Mouse (Mus musculus): ENCODE data around the gene Lmo2.
"Not testable (repeated sequence)": the region's sequence is repeated elsewhere in the genome, so short reads cannot be mapped to it uniquely, and the experiment has no call there.

Lmo2 gene

DNA sequence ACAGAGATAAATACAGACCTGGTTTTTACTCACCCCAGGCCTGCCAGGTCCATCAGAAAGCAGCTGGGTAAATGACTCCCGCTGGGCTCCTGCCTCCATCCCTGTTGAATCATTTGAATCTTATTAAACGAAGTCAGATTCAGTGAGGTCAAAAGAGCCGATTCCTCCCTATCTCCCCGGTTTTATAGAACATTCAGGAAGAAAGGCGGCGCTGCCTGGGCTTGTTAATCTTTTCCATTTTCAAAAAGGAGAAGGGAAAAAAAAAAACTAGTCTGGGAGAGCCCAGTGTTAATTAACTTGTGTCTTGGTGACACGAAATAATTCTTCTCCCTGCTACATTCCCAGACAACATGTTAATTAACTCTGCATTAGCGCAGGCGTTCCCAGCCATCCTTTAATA, 19.9 kb downstream of the Lmo2 start:
- no peak for DNase-seq (ENCODE audit: low spot score in 2 of 2)

GRCm38 (mm10) chr2:103982250-103982649, 24.5 kb downstream of the Lmo2 start:
- DNase-seq (ENCODE audit: low spot score in 2 of 2) = peak; percentile 41 to 72

DNA sequence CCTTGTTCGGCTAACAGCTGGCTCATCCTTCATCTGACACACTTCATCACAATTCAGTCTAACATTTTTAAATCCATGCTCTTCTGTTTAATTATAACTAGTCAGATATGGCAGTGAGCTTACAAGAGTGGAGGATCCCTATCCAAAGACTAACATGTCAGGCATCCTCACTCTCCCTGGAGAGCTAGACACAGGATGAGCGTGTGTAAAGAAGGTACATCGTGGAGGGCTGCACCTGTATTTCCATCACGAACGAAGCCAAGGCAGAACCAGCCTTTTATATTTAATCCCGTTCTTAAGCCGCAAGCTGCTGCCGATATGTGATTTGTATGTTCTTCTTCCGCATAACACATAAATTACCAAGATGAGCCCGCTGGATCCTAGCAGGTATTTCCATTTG, 25.4 kb downstream of the Lmo2 start:
- no peak for DNase-seq (ENCODE audit: low spot score in 2 of 2)

GRCm38 (mm10) chr2:103987595-103987994, 29.8 kb downstream of the Lmo2 start:
- DNase-seq (ENCODE audit: low spot score in 2 of 2) = not testable (repeated sequence)

DNA sequence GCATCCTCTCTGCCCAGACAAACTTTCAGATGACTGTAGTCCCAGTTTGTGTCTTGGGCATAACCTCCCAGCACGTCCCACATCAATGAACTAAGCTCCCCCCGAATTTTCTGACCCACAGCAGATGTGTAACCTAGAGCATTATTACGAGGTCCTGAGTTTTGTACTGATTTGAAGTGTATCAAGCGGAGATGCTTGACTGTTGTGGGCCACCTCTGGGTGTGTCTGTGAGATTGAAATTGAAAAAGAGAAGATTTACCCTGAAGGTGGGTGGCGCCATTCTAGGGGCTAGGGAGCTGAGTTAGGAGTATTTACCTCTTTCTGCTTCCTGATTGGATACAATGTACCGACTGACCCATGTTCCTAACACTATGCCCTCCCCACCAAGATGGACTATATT, 31.9 kb downstream of the Lmo2 start:
- DNase-seq (ENCODE audit: low spot score in 2 of 2) = no peak

DNA sequence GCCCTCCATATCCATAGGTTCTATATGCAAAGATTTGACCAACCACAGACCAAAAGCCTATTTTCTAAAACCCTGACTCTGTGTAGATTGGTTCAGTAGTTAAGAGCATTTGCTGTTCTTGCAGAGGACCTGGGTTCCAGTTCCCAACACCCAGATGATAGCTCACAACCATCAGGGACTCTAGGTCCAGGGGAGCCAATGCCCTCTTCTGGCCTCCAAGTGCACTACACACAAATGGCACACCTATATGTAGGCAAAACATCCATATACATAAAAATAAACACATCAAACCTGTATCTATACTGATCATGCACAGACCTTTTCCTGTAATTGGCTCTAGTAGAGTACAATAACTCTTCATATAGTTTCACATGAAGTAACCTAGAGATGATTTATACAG, 33.5 kb downstream of the Lmo2 start:
- no peak for DNase-seq (ENCODE audit: low spot score in 2 of 2)

- DNase-seq (ENCODE audit: low spot score in 2 of 2) = no peak
Measured at GRCm38 (mm10) chr2:103992162-103992561, 34.4 kb downstream of the Lmo2 start.

DNA sequence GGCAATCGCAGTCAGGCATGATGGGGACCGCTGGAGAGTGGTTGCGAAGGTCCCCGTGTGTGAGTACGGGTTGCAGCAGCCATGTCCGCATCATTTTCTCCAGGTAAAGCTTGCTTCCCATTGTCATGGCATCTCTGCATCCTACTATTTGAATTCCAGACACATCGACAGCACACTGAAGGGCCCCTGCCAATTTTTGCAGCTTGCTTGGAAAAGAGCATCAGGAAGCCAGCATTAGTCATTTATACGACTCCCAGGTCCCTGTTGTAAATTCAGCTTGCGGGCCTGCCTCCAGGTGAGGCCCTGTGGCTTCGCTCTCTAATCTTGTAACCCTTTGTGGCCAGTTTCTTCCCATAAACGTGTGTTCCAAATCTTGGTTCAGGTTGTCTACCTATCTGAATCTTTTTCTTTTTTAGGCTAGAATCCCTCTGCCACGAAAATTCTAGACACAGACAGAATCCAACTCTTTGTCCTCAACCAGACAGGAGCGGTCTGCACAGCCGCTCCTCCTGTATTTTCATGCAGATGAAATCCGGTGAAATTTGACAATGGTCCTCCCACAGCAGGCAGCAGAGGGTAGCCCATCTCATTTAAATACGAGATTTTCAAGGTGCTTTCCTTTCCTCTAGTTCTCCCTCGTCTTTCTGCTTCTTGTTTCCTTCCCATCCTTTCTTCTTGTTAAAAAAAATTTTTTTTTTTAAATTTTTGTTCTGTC, 35.0 kb downstream of the Lmo2 start:
- DNase-seq (ENCODE audit: low spot score in 2 of 2) = no peak

- peak in 1 of 2 experiments; percentile 34 for DNase-seq (ENCODE audit: low spot score in 2 of 2)
Measured at GRCm38 (mm10) chr2:104001076-104001475, 43.3 kb downstream of the Lmo2 start.

DNA sequence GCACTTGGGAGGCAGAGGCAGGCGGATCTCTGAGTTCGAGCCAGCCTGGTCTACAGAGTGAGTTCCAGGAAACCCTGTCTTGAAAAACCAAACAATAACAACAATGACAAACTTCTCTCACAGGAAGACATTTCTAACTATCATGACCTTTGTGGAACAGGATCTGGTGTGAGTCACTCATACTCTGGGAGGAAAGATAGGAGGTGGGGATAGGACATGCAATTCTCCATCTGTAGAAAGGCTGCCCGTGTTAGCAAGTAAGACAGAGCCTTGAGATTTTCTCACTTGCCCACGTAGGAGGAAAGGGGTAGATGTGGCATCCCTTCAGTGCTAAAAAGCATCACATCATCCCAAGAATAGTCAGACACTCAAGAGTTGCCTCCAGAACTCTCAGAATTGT, 44.1 kb downstream of the Lmo2 start:
- DNase-seq (ENCODE audit: low spot score in 2 of 2) = no peak

- DNase-seq (ENCODE audit: low spot score in 2 of 2) = peak in 1 of 2 experiments; percentile 51
Measured at GRCm38 (mm10) chr2:104002711-104003413, 45.1 kb downstream of the Lmo2 start.

GRCm38 (mm10) chr2:104007793-104008519, 50.2 kb downstream of the Lmo2 start:
- DNase-seq (ENCODE audit: low spot score in 2 of 2) = no peak

DNA sequence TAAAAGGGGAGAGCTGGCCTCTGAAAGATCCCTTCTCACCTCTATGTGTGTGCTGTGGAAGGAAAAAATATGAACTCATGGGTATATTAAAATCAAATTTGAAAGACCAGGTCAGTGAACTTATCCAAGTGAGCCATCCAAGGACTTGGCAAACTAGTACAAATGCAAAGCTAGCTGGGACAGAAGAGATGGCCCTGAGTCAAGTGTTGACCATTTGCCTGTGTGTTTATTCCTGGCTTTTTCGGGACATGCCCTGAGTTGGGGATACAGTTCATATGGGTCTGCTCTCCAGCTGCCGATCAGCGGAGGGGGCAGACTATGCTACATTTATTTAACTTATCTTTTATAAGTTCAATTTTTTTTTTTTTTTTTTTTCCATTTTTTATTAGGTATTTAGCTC, 51.1 kb downstream of the Lmo2 start:
- not testable (repeated sequence) for DNase-seq (ENCODE audit: low spot score in 2 of 2)

- no peak for DNase-seq (ENCODE audit: low spot score in 2 of 2)
Measured at GRCm38 (mm10) chr2:104023096-104023495, 65.3 kb downstream of the Lmo2 start.

GRCm38 (mm10) chr2:104024656-104025055, 66.9 kb downstream of the Lmo2 start:
- DNase-seq (ENCODE audit: low spot score in 2 of 2) = no peak

DNA sequence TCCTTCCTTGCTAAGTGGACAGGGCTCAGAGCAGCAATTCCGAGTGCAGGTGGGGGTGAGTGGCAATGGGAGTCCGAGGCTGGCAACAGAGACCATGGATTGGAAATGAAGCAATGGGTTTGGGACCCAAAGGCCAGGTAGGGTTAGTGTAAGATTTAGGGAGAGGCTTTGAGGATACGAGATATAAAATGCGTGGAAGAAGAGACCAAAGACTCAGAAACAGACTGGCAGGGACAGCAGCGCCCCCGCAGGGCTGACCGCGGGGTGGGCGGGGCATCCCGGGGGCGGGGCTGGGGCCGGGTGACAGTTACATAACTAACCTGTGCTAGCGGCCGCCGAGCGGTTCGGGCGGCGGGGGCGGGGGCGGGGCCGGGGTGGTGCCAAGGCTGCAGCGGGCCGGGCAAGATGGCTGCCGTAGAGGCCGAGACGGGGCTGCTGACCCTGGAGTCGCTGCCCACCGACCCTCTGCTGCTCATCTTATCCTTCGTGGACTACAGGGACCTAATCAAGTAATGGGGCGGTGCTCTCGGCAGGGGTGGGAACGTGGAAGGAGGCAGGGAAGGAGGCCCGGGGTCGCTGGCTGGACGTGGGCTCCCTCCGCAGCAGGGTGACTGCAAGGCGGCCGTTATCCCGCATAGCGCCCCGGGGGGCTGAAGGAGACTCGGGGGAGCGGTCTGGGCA, 69.8 kb downstream of the Lmo2 start, which contains the start of gene Fbxo3:
Gene Fbxo3 (plus strand): TSS at position 264 of the 681 bp plus-strand sequence.
- peak; percentile 78 to 86 for DNase-seq (ENCODE audit: low spot score in 2 of 2)

GRCm38 (mm10) chr2:104028139-104028723, 70.4 kb downstream of the Lmo2 start, which contains the start of gene 4931422A03Rik:
Gene 4931422A03Rik (minus strand): TSS chr2:104028361.
- peak in 1 of 2 experiments; percentile 7 for DNase-seq (ENCODE audit: low spot score in 2 of 2)

DNA sequence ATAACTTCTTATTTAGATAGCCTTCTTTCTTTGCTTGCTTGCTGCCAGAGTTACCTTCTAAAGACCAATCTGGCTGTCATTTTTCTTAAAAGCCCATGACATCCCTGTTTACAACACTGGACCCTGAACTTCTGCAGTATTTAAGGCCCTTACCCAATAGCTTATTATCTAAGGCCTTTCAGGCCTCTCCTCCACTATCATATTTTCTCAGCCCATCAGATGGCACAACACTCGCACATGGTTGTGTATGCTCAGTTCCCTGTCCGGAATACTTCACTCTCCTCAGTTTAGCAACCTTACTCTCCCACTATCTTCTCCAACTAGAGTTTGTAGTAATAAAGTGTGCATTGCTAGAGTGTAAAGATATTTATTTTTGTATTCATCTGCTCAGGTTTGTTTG, 71.3 kb downstream of the Lmo2 start:
- DNase-seq (ENCODE audit: low spot score in 2 of 2) = no peak

DNA sequence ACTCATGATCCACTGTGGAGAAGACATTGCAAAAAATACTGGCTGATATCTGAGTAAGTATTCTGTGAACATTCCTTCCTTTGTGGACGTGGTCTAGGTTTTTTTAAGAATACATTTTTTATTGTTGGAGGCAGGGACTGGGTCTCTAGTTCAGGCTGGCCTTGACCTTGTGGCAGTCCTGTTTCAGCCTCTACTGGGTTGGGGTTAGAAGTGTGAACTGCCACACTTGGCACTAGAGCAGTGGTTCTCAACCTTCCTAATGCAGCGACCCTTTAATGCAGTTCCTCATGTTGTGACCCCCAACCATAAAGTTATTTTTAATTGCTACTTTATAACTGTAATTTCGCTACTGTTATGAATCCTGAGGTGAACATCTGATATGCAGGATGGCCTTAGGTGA, 72.6 kb downstream of the Lmo2 start:
- DNase-seq (ENCODE audit: low spot score in 2 of 2) = no peak

All from natural killer cell, adult 2 months (primary cell).